ENCODE assay signal across 8 mouse cellular contexts in genomic region chr7:27687836-27688235, GRCm38 (mm10). TPM values are rescaled to one million over a fixed set of nuclear protein-coding genes. Genes with fewer than 3 reads are reported as not detected.
A peak's percentile ranks its signal among the peaks of the same experiment; 100 is the strongest.
DNase-seq lines count a peak whose midpoint lies in the region; ATAC-seq and TF ChIP-seq lines count a peak whose summit lies in the region.
"Had no signal": no experiment of that assay in that cellular context is flagged by ENCODE, and none has a peak within 500 bp of the region (broad histone marks: within the 10 kb centered on the region; RNA-seq: fewer than 3 reads in every experiment).

No protein-coding gene starts in this region.

- WGBS in lung, embryonic 14.5 days, result 60% methylated on average over 3 of the region's 3 CpGs
- WGBS in forebrain, embryonic 14.5 days, result 76% methylated on average over 3 of the region's 3 CpGs
- 62% methylated on average over 3 of the region's 3 CpGs for WGBS in liver, embryonic 13.5 days (ENCODE audit: insufficient replicate concordance)
- 63% methylated on average over 3 of the region's 3 CpGs for WGBS in stomach, postnatal 0 days

- no peaks in the 10 kb centered on the region for H3K9me3 ChIP-seq in lung, embryonic 14.5 days (ENCODE audit: low read depth, low read length)
- no peaks in the 10 kb centered on the region for H3K9me3 ChIP-seq in forebrain, embryonic 14.5 days (replicated peaks; ENCODE audit: control insufficient read depth, low read length)
- no peaks in the 10 kb centered on the region for H3K9me3 ChIP-seq in liver, embryonic 13.5 days (replicated peaks)
- H3K9me3 ChIP-seq in stomach, postnatal 0 days (ENCODE audit: control insufficient read depth, low read length), result no peaks in the 10 kb centered on the region

- no peak for TF ChIP-seq EP300 in stomach, postnatal 0 days (optimal IDR thresholded peaks at IDR 0.05)

- no peak for ATAC-seq in lung, embryonic 14.5 days (ENCODE audit: insufficient read depth)
- no peak for ATAC-seq in forebrain, embryonic 14.5 days
- no peak for ATAC-seq in liver, embryonic 13.5 days (ENCODE audit: low read depth)
- no peak for ATAC-seq in stomach, postnatal 0 days (ENCODE audit: low FRiP score, low TSS enrichment)

- peak overlapping the region; percentile 36; the same call in 1 of the 2 replicates for H3K4me3 ChIP-seq in lung, embryonic 14.5 days (ENCODE audit: low read depth, low read length)
- no peak overlapping the region for H3K4me3 ChIP-seq in forebrain, embryonic 14.5 days (ENCODE audit: low read depth, low read length)
- H3K4me3 ChIP-seq in liver, embryonic 13.5 days (replicated peaks), result peak overlapping the region; percentile 63; the same call in 1 of the 2 replicates
- no peak overlapping the region for H3K4me3 ChIP-seq in stomach, postnatal 0 days (ENCODE audit: low read depth, low read length)

- no peaks in the 10 kb centered on the region for H3K27me3 ChIP-seq in lung, embryonic 14.5 days (ENCODE audit: insufficient read depth, low read length)
- no peaks in the 10 kb centered on the region for H3K27me3 ChIP-seq in forebrain, embryonic 14.5 days (replicated peaks; ENCODE audit: control insufficient read depth, insufficient read depth, low read length)
- H3K27me3 ChIP-seq in liver, embryonic 13.5 days, result 0 out of 2 replicates have a peak, but pooled peaks cover 7% of the 10 kb centered on the region
- H3K27me3 ChIP-seq in stomach, postnatal 0 days (ENCODE audit: control insufficient read depth, insufficient read depth, low read length), result no peaks in the 10 kb centered on the region

- H3K27ac ChIP-seq in lung, embryonic 14.5 days (ENCODE audit: low read depth), result no peak overlapping the region
- no peak overlapping the region for H3K27ac ChIP-seq in forebrain, embryonic 14.5 days (ENCODE audit: low read depth, low read length)
- H3K27ac ChIP-seq in liver, embryonic 13.5 days, result no peak overlapping the region
- no peak overlapping the region for H3K27ac ChIP-seq in stomach, postnatal 0 days (replicated peaks)

- peak overlapping the region; percentile 65 for H3K4me2 ChIP-seq in lung, embryonic 14.5 days
- H3K4me2 ChIP-seq in forebrain, embryonic 14.5 days (ENCODE audit: low read length), result peak overlapping the region; percentile 80
- H3K4me2 ChIP-seq in liver, embryonic 13.5 days, result peak overlapping the region; percentile 79
- H3K4me2 ChIP-seq in stomach, postnatal 0 days (replicated peaks; ENCODE audit: low read depth), result peak overlapping the region; percentile 70; the same call in 1 of the 2 replicates

- H3K36me3 ChIP-seq in lung, embryonic 14.5 days (ENCODE audit: insufficient read depth), result no peaks in the 10 kb centered on the region
- no peaks in the 10 kb centered on the region for H3K36me3 ChIP-seq in forebrain, embryonic 14.5 days (ENCODE audit: control insufficient read depth, insufficient read depth, low read length)
- no peaks in the 10 kb centered on the region for H3K36me3 ChIP-seq in liver, embryonic 13.5 days
- H3K36me3 ChIP-seq in stomach, postnatal 0 days (ENCODE audit: control insufficient read depth, insufficient read depth, low read length), result no peaks in the 10 kb centered on the region

- DNase-seq in lung, embryonic 14.5 days, result no peak
- no peak for DNase-seq in lung, adult 18-20 months
- DNase-seq in forebrain, embryonic 14.5 days (ENCODE audit: low spot score), result no peak
- DNase-seq in liver, embryonic 13.5 days, result no peak
- DNase-seq in stomach, postnatal 0 days (ENCODE audit: low spot score), result no peak
- DNase-seq in adrenal gland, adult 2 months, result no peak
- DNase-seq in cerebellum, adult 18-20 months, result no peak
- DNase-seq: lung, postnatal 14 days had no signal

- TF ChIP-seq CTCF in lung, embryonic 14.5 days (IDR thresholded peaks at IDR 0.05; ENCODE audit: low read depth), result no peak
- TF ChIP-seq CTCF in stomach, postnatal 0 days (IDR thresholded peaks at IDR 0.05; ENCODE audit: low read depth), result no peak

- H3K9ac ChIP-seq in lung, embryonic 14.5 days, result no peak overlapping the region
- 0 out of 2 replicates have a peak overlapping the region, but pooled peaks have one; percentile 74 for H3K9ac ChIP-seq in forebrain, embryonic 14.5 days (ENCODE audit: low read length)
- peak overlapping the region; percentile 75 for H3K9ac ChIP-seq in liver, embryonic 13.5 days
- H3K9ac ChIP-seq in stomach, postnatal 0 days (ENCODE audit: low read length), result no peak overlapping the region

- no peaks in the 10 kb centered on the region for H3K4me1 ChIP-seq in lung, embryonic 14.5 days (ENCODE audit: insufficient read depth)
- no peaks in the 10 kb centered on the region for H3K4me1 ChIP-seq in forebrain, embryonic 14.5 days (ENCODE audit: control insufficient read depth, insufficient read depth, low read length)
- H3K4me1 ChIP-seq in liver, embryonic 13.5 days (replicated peaks), result peaks cover 18% of the 10 kb centered on the region
- H3K4me1 ChIP-seq in stomach, postnatal 0 days (replicated peaks; ENCODE audit: control insufficient read depth, insufficient read depth), result no peaks in the 10 kb centered on the region

RNA-seq across cellular contexts. Expression of gene Zfp607b, which starts 1.3 kb away (rescaled TPM):
- 3.6 and 5.5 TPM in 2 replicates for polyA plus RNA-seq in lung, embryonic 14.5 days (2014; fragmentation: Nextera tagmentation; extraction: Ambion mirVana)
- polyA plus RNA-seq in forebrain, embryonic 14.5 days (2014; fragmentation: Nextera tagmentation; extraction: Ambion mirVana), result 10.8 and 14.5 TPM in 2 replicates
- 0.35 and 0.83 TPM in 2 replicates for polyA plus RNA-seq in liver, embryonic 13.5 days (2015; fragmentation: Nextera tagmentation; extraction: Ambion mirVana)
- 1.9 and 2.0 TPM in 2 replicates for polyA plus RNA-seq in stomach, postnatal 0 days (2015; fragmentation: Nextera tagmentation; extraction: Ambion mirVana)
- 1 to 10 TPM in 1 of 2 experiments, under 1 TPM in 1; 0.81 to 1.7 TPM for total RNA-seq in adrenal gland, adult 2 months (2021)
- polyA plus RNA-seq in adrenal gland, adult 2 months (2012; rRNA removed), result 0.10 and 0.31 TPM in 2 replicates

RNA-seq across cellular contexts. Expression of gene Map3k10, which starts 13.4 kb away (rescaled TPM):
- polyA plus RNA-seq in lung, embryonic 14.5 days (2014; fragmentation: Nextera tagmentation; extraction: Ambion mirVana), result 6.9 and 7.3 TPM in 2 replicates
- polyA plus RNA-seq in forebrain, embryonic 14.5 days (2014; fragmentation: Nextera tagmentation; extraction: Ambion mirVana), result 12.8 and 13.8 TPM in 2 replicates
- polyA plus RNA-seq in liver, embryonic 13.5 days (2015; fragmentation: Nextera tagmentation; extraction: Ambion mirVana), result 1.3 and 1.8 TPM in 2 replicates
- 4.2 and 4.6 TPM in 2 replicates for polyA plus RNA-seq in stomach, postnatal 0 days (2015; fragmentation: Nextera tagmentation; extraction: Ambion mirVana)
- total RNA-seq in adrenal gland, adult 2 months (2021), result 10 to 100 TPM; 21.9 to 35.1 TPM
- 65.4 and 93.7 TPM in 2 replicates for polyA plus RNA-seq in adrenal gland, adult 2 months (2012; rRNA removed)

RNA-seq across cellular contexts. Expression of gene Ttc9b, which starts 34.1 kb away (rescaled TPM):
- 0.32 and 0.41 TPM in 2 replicates for polyA plus RNA-seq in lung, embryonic 14.5 days (2014; fragmentation: Nextera tagmentation; extraction: Ambion mirVana)
- 69.3 and 73.8 TPM in 2 replicates for polyA plus RNA-seq in forebrain, embryonic 14.5 days (2014; fragmentation: Nextera tagmentation; extraction: Ambion mirVana)
- polyA plus RNA-seq in liver, embryonic 13.5 days (2015; fragmentation: Nextera tagmentation; extraction: Ambion mirVana), result 0.05 TPM in 1 of 2 replicates, not detected in the other
- 1.4 and 1.6 TPM in 2 replicates for polyA plus RNA-seq in stomach, postnatal 0 days (2015; fragmentation: Nextera tagmentation; extraction: Ambion mirVana)
- total RNA-seq in adrenal gland, adult 2 months (2021), result not detected
- 0.06 and 0.48 TPM in 2 replicates for polyA plus RNA-seq in adrenal gland, adult 2 months (2012; rRNA removed)

RNA-seq across cellular contexts. Expression of gene Zfp60, which starts 43.4 kb away (rescaled TPM):
- 37.5 and 39.3 TPM in 2 replicates for polyA plus RNA-seq in lung, embryonic 14.5 days (2014; fragmentation: Nextera tagmentation; extraction: Ambion mirVana)
- 96.6 and 101 TPM in 2 replicates for polyA plus RNA-seq in forebrain, embryonic 14.5 days (2014; fragmentation: Nextera tagmentation; extraction: Ambion mirVana)
- 5.6 and 6.6 TPM in 2 replicates for polyA plus RNA-seq in liver, embryonic 13.5 days (2015; fragmentation: Nextera tagmentation; extraction: Ambion mirVana)
- 8.4 and 9.3 TPM in 2 replicates for polyA plus RNA-seq in stomach, postnatal 0 days (2015; fragmentation: Nextera tagmentation; extraction: Ambion mirVana)
- 10 to 100 TPM; 12.7 to 14.1 TPM for total RNA-seq in adrenal gland, adult 2 months (2021)
- polyA plus RNA-seq in adrenal gland, adult 2 months (2012; rRNA removed), result 0.40 and 0.85 TPM in 2 replicates

Comparison
In these comparisons a context has a peak if more than half of its experiments do, and no peak if none do; other contexts are left out.
1. H3K4me3 ChIP-seq: peak in lung, embryonic 14.5 days (single experiment) and liver, embryonic 13.5 days (single experiment); none in forebrain, embryonic 14.5 days (single experiment) and stomach, postnatal 0 days (single experiment).
2. H3K9ac ChIP-seq: peak in forebrain, embryonic 14.5 days (single experiment) and liver, embryonic 13.5 days (single experiment); none in lung, embryonic 14.5 days (single experiment) and stomach, postnatal 0 days (single experiment).
3. RNA of gene Ttc9b, which starts 34.1 kb away (polyA plus RNA-seq): 69.3 to 73.8 TPM in forebrain, embryonic 14.5 days; 1.4 to 1.6 TPM in stomach, postnatal 0 days, 0.32 to 0.41 TPM in lung, embryonic 14.5 days, 0.06 to 0.48 TPM in adrenal gland, adult 2 months and 0.05 TPM in liver, embryonic 13.5 days; every median in the first group is over 10 times any median in the second.
4. Peak in every context shown above with its lines, with median percentiles within 50 percentile points of each other: H3K4me2 ChIP-seq.